Mouse (Mus musculus) limb, embryonic 15.5 days (tissue): ENCODE results near the gene Rnf217. TPM values are rescaled to one million over a fixed set of nuclear protein-coding genes. Genes with fewer than 3 reads are reported as not detected.

Source experiments
- ATAC-seq: fragments of 200-750 bp; cut with Nextera tagmentation; 2 replicates; pipeline ENCODE4 v1.8.0; 2017; ENCODE audit warnings: low read depth, moderate TSS enrichment; ENCODE audit not compliant: insufficient number of reproducible peaks, low FRiP score, low TSS enrichment
- H3K27ac ChIP-seq: fragments of 300-500 bp; sonication (generic); 2 replicates; pipeline ENCODE4 v1.5.1; 2015; ENCODE audit warnings: moderate library complexity, mild to moderate bottlenecking, inconsistent platforms
- H3K27me3 ChIP-seq: fragments of 300-500 bp; sonication (generic); 2 replicates; pipeline ENCODE4 v1.6.1; 2015; ENCODE audit warnings: inconsistent platforms
- H3K36me3 ChIP-seq: fragments of 300-500 bp; sonication (generic); 2 replicates; pipeline ENCODE4 v1.6.1; 2015; ENCODE audit warnings: inconsistent platforms
- H3K4me1 ChIP-seq: fragments of 300-500 bp; sonication (generic); 2 replicates; pipeline ENCODE4 v1.6.1; 2015; ENCODE audit warnings: inconsistent platforms
- H3K4me2 ChIP-seq: fragments of 300-500 bp; sonication (generic); 2 replicates; pipeline ENCODE4 v1.6.1; 2015; ENCODE audit warnings: mild to moderate bottlenecking, inconsistent platforms
- H3K4me3 ChIP-seq: fragments of 300-500 bp; sonication (generic); 2 replicates; pipeline ENCODE4 v1.5.1; 2015; ENCODE audit warnings: mild to moderate bottlenecking, inconsistent platforms
- H3K9ac ChIP-seq: fragments of 300-500 bp; sonication (generic); 2 replicates; pipeline ENCODE4 v1.6.1; 2015; ENCODE audit warnings: inconsistent platforms
- H3K9me3 ChIP-seq: fragments of 300-500 bp; sonication (generic); 2 replicates; pipeline ENCODE4 v1.6.1; 2016; ENCODE audit warnings: inconsistent platforms
- WGBS: fragments of 180-500 bp; shearing (Covaris S2); methylation state at CpG from one replicate; pipeline ENCODE4 v1.1.7; 2015; 5-methylcytosine and 5-hydroxymethylcytosine counted together
- polyA plus RNA-seq: library from polyadenylated mRNA; unstranded; fragments of >200 nt; fragmentation: Nextera tagmentation; extraction: Ambion mirVana; gene quantifications from 2 replicates; pipeline ENCODE4 v1.2.1, GENCODE M21; 2015

Rnf217 gene
- polyA plus RNA-seq, 1 experiment from 2014 or later: 1.9 TPM

DNA sequence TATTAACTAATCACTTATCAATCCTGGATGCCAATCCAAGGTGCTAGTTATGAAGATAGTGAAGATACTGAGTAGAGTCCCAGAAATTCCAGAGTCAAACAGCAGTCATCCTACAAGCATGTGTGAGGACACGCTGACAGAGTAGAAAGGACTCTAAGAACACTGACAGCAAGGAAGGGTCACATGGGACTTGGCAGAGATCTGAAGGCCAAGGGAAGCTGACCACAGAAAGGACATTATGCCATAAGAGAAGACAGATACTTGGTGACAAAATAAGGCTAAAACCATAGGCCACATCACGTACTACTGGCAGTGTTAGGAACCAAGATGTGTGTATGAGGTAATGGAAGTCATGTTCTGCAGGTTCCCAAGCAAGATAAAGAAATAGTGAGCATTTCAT is 11.1 kb downstream of the Rnf217 start:
- H3K4me3 ChIP-seq: no peak overlapping the region
- WGBS: 86% methylated on average over 2 of the region's 2 CpGs
- ATAC-seq: no peak

DNA sequence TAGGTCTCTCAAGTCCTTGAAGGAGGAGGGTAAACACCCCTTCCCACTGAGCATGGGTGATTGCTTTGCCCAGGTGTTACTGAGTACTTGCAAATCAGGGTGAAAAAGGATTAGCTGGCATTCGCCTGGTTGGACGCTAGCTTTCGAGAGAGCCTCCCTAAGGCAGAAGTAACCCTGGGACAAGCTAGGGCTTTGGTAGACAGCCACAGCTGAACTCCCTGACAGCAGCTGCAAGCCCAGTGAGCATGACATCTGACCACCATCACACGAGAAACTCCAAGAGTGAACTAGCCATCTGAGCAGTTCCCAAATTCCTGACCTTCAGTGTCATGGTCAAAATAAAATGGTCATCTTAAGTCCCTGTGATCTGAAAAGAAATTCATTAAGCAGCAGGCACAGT is 12.2 kb downstream of the Rnf217 start:
- Histone ChIP-seq H3K27ac (no peak overlapping the region), H3K4me3 (no peak overlapping the region), H3K4me2 (no peak overlapping the region), H3K9ac (no peak overlapping the region), H3K9me3 (no peaks in the 10 kb centered on the region), H3K4me1 (peaks cover 14% of the 10 kb centered on the region; the same call in 1 of the 2 replicates), H3K36me3 (no peaks in the 10 kb centered on the region), H3K27me3 (no peaks in the 10 kb centered on the region)
- WGBS: 57% methylated on average over 4 of the region's 4 CpGs
- ATAC-seq: no peak

More for the DNA sequence above, 11.1 kb downstream of the Rnf217 start:
- no peak overlapping the region for H3K27ac ChIP-seq
- H3K4me2 ChIP-seq: no peak overlapping the region
- H3K4me1 ChIP-seq: peaks cover 5% of the 10 kb centered on the region; the same call in 1 of the 2 replicates
- no peaks in the 10 kb centered on the region for H3K27me3 ChIP-seq
- no peaks in the 10 kb centered on the region for H3K9me3 ChIP-seq
- no peak overlapping the region for H3K9ac ChIP-seq
- no peaks in the 10 kb centered on the region for H3K36me3 ChIP-seq

DNA sequence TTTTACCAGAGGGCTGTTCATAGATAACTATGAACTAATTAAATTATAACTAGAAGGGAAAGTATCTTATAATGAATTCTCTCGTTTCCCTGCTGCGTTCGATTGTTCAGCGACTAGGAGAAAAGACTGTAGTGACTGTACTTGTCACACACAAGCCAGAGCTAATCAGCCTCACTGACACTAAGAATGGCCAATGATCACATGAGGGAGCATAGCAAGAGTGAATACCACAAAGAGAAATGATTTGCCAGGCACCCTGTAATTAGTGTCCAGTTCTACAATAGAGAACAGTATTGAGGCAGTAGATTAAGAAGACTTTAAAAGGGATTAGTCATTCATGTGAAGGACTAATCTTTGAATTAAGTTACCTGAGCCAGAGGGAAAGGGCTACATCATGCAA is 13.7 kb downstream of the Rnf217 start:
- H3K27ac ChIP-seq: no peak overlapping the region
- H3K9me3 ChIP-seq: no peaks in the 10 kb centered on the region
- H3K4me3 ChIP-seq: no peak overlapping the region
- no peaks in the 10 kb centered on the region for H3K36me3 ChIP-seq
- H3K4me1 ChIP-seq: peaks cover 14% of the 10 kb centered on the region; the same call in 1 of the 2 replicates
- no peak for ATAC-seq
- no peak overlapping the region for H3K4me2 ChIP-seq
- H3K27me3 ChIP-seq: no peaks in the 10 kb centered on the region
- WGBS: 91% methylated on average over 4 of the region's 4 CpGs
- no peak overlapping the region for H3K9ac ChIP-seq

DNA sequence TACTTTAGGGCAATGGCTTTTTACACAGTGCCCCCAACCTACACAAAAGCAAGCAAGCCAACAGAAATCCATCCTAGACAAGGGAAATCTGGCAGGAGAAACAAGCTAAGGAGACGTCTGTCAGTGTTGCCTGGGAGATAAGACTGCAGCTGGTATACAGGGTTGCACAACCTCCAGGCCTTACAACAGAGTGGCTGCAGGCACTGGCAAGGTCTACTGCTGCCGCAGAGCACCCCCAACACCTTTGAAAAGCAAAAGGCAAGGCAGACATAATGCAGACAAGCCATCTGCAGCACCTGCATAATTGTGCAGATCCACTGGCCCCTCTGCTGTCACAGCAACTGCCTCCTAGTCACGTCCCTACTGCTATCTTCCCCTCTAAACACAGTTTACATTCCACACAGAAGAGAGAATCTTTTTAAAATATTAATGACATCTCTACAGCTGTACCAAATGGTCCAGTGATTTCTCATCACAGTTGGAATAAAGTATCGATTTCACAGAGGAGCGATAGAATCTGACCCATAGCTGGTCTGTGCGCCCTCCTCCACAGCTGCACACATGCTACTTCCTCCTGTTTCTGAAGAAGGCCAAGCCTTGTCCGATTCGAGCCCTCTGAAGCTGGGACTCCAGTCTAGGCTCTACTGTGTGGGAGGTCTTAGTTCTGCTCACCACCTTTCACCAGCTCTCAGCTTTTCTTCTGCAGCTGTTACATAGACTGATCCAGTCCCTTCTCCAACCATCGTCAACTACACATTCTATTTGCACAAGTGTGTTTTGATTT is 16.1 kb downstream of the Rnf217 start:
- Histone ChIP-seq H3K4me3 (no peak overlapping the region), H3K9me3 (no peaks in the 10 kb centered on the region), H3K27ac (no peak overlapping the region), H3K4me2 (no peak overlapping the region), H3K4me1 (peaks cover 14% of the 10 kb centered on the region; the same call in 1 of the 2 replicates), H3K36me3 (no peaks in the 10 kb centered on the region), H3K27me3 (no peaks in the 10 kb centered on the region), H3K9ac (no peak overlapping the region)
- ATAC-seq: peak; percentile 80
- WGBS: 46% methylated on average over 9 of the region's 9 CpGs

DNA sequence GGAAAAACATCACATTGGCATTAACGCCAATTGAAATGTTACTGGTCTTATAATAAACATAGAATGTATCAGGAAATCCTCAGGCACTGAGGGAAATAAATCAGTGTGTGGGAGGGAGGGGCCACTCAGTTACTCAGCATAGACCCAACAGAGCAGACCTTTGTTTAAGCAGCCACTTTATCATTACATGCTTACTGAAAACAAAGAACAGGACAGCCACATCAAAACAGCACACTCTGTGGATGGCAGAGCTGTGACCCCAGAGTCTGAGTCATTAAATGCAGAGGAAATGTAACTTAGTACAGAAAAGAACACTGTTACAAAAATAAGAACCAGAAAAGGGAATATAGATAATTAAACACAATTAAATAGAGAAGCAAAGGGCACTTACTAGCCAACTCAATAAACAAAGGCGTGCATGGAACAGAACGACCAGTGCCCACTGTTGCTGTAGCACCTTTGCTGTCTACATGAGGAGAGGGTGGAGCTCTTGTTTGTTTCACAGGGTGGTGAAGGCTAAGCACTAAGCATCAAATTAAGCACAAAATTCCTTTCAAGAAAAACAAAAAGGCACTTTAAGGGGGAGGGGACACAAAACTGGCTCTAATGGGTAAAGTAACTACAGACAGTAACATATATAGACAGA is 16.8 kb downstream of the Rnf217 start:
- no peak overlapping the region for H3K27ac ChIP-seq
- WGBS: 50% methylated on average over 3 of the region's 3 CpGs

DNA sequence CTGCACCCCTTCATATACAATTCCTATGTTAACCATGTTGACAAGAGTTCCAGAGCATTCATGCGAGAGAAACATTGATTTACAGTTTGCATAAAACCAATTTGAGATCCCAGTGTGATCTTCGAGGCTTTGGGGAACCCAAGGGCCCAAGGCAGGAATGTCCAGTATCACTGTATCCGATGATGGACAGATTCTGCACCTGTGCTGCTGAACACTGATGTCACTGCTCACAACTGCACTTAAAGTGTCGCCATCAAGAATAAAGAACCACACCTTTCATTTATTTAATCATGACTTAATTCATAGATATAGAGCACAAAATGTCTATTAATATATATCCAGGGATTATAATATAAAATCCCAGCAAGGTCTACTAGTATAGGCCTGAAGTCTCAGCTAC is 28.3 kb downstream of the Rnf217 start:
- Histone ChIP-seq H3K9me3 (no peaks in the 10 kb centered on the region), H3K4me3 (no peak overlapping the region), H3K27ac (no peak overlapping the region), H3K36me3 (no peaks in the 10 kb centered on the region), H3K4me1 (no peaks in the 10 kb centered on the region), H3K9ac (no peak overlapping the region), H3K27me3 (no peaks in the 10 kb centered on the region), H3K4me2 (no peak overlapping the region)
- WGBS: 88% methylated on average over 4 of the region's 4 CpGs
- no peak for ATAC-seq

More for the DNA sequence above, 16.8 kb downstream of the Rnf217 start:
- H3K4me3 ChIP-seq: no peak overlapping the region
- ATAC-seq: no peak
- no peaks in the 10 kb centered on the region for H3K9me3 ChIP-seq
- no peaks in the 10 kb centered on the region for H3K36me3 ChIP-seq
- no peak overlapping the region for H3K4me2 ChIP-seq
- no peak overlapping the region for H3K9ac ChIP-seq
- peaks cover 14% of the 10 kb centered on the region; the same call in 1 of the 2 replicates for H3K4me1 ChIP-seq
- H3K27me3 ChIP-seq: no peaks in the 10 kb centered on the region

DNA sequence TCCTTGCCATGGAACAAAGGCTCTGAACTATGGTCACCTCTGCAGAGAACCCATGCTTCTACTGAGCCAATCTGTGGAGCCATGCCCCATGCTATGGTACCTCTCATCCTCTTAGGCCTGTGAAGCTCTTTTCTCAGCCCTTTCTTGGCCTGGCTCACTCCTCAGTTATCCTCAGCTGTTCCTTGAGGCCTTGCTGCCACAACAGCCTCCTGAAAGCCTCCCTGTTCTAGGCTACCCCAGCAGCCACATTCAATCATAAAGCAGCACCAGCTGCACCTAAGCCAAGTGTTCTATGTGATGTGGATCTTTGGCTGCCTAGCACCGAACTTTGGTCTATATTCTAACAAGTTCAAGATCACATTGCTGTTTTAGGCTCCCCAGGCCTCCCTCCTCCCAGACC is 28.9 kb downstream of the Rnf217 start:
- Histone ChIP-seq H3K4me1 (no peaks in the 10 kb centered on the region), H3K27me3 (no peaks in the 10 kb centered on the region), H3K4me2 (no peak overlapping the region), H3K27ac (no peak overlapping the region), H3K36me3 (no peaks in the 10 kb centered on the region), H3K4me3 (no peak overlapping the region), H3K9ac (no peak overlapping the region), H3K9me3 (no peaks in the 10 kb centered on the region)
- 84% methylated on average over 1 of the region's 1 CpGs for WGBS
- no peak for ATAC-seq

DNA sequence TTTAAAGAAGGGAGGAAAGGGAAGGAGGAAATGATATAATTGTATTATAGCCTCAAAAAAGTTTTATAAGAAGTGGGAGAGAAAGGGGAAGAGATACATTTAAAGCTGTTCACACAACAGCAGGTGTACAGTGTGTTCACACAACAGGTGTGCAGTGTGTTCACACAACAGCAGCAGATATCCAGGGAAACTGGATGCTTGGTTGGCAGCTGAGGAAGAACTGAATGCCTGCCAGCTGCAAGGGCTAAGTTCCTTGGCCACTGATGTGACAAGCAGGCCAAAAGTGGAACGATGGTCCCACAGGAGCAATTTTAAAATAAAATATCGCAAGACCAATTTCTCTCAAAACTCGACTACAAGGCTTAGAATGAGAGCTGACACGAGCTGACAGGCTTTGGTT is 35.7 kb downstream of the Rnf217 start:
- H3K4me2 ChIP-seq: no peak overlapping the region
- no peaks in the 10 kb centered on the region for H3K36me3 ChIP-seq
- no peaks in the 10 kb centered on the region for H3K9me3 ChIP-seq
- H3K4me1 ChIP-seq: no peaks in the 10 kb centered on the region
- H3K4me3 ChIP-seq: no peak overlapping the region
- WGBS: 70% methylated on average over 4 of the region's 4 CpGs
- no peaks in the 10 kb centered on the region for H3K27me3 ChIP-seq
- ATAC-seq: no peak
- H3K9ac ChIP-seq: no peak overlapping the region
- H3K27ac ChIP-seq: no peak overlapping the region

DNA sequence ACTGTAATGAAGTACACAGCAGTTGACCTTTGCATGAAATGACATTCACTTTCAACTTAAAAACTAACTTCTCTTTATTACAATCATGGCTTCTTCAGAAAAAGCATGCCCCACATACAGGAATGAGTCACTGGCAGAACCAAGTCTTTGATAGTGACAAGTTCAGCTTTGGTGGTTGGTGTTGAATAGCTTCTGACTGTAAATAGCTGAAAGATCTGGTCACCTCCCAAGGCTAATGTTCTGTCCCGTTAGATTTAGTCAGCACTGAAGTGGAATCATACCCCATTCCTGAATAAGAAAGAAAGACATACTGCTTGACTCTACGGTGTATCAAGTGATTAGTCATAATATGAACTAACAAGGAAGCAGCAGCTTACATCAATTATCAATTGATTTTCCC is 51.7 kb downstream of the Rnf217 start:
- 86% methylated on average over 2 of the region's 2 CpGs for WGBS
- Histone ChIP-seq H3K9me3 (no peaks in the 10 kb centered on the region), H3K27me3 (no peaks in the 10 kb centered on the region), H3K36me3 (no peaks in the 10 kb centered on the region), H3K4me1 (no peaks in the 10 kb centered on the region), H3K27ac (no peak overlapping the region), H3K4me2 (no peak overlapping the region), H3K9ac (no peak overlapping the region), H3K4me3 (no peak overlapping the region)
- ATAC-seq: no peak

DNA sequence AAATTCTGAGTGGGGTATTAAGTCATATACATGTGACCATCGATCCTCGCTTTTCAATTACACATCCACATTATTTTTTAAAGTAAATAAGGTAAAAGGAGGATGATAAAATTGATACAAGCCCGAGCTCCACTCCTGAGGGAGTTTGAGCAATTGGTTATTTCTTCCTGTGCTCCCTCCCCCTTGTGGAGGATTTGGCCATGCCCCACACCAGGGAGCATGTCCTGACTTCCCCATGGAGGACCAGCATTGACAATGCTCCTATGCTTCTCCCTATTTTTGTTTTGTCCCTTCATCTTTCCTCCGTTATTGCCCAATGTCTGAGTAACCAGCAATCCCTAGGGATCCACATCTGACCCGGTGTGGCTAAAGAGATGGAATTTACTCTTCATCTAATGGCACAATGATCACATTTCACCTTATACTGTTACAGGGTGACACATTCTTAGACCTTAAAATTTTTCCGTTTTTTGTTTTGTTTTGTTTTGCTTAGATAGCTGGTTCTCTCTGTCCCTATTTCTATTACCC is 53.5 kb downstream of the Rnf217 start:
- no peaks in the 10 kb centered on the region for H3K27me3 ChIP-seq
- H3K4me3 ChIP-seq: no peak overlapping the region
- 85% methylated on average over 6 of the region's 6 CpGs for WGBS
- H3K9me3 ChIP-seq: no peaks in the 10 kb centered on the region
- ATAC-seq: no peak
- H3K4me1 ChIP-seq: no peaks in the 10 kb centered on the region
- no peaks in the 10 kb centered on the region for H3K36me3 ChIP-seq
- no peak overlapping the region for H3K27ac ChIP-seq
- H3K4me2 ChIP-seq: no peak overlapping the region
- H3K9ac ChIP-seq: no peak overlapping the region

DNA sequence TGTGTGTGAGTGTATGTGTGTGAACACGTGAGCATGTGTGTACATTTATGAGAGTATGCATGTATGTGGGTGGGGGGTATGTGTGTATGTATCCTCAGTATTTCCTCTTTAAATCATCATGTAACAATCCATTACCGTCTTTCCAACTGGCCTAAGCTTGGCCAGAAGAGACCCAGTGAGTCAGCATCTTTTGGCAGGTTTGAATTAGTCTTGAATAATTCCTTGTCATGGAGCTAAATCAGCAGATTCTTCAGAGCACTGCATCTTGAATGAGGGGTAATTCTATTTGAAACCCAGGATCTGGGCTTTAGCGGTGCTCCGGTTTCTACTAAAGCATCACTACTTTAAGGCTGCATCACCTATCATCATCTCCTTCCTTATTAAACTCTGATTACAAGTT is 55.7 kb downstream of the Rnf217 start:
- no peak overlapping the region for H3K4me2 ChIP-seq
- no peaks in the 10 kb centered on the region for H3K9me3 ChIP-seq
- no peak overlapping the region for H3K4me3 ChIP-seq
- WGBS: 87% methylated on average over 4 of the region's 4 CpGs
- no peaks in the 10 kb centered on the region for H3K27me3 ChIP-seq
- no peaks in the 10 kb centered on the region for H3K4me1 ChIP-seq
- H3K9ac ChIP-seq: no peak overlapping the region
- H3K27ac ChIP-seq: no peak overlapping the region
- no peak for ATAC-seq
- no peaks in the 10 kb centered on the region for H3K36me3 ChIP-seq

DNA sequence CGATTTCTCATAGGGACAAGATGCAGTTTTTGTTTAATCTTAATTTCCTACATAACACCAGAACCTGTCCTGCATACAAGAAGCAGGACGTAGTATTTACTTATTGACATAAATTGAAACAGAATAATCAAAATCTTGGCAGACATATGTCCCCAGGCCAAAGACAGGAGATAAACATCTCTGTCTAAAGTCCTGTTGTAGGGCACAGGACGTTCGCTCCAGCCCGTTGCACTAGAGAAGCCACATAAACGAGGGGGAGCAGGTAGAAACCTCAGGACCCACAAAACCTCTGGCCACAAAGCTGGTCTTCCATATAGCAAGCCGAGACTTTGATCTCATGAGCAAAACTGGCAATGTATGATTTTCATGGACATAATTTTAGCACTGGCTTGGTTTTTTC is 57.1 kb downstream of the Rnf217 start:
- no peaks in the 10 kb centered on the region for H3K9me3 ChIP-seq
- H3K4me1 ChIP-seq: no peaks in the 10 kb centered on the region
- no peaks in the 10 kb centered on the region for H3K27me3 ChIP-seq
- H3K36me3 ChIP-seq: no peaks in the 10 kb centered on the region
- no peak overlapping the region for H3K9ac ChIP-seq
- no peak overlapping the region for H3K4me2 ChIP-seq
- no peak for ATAC-seq
- H3K27ac ChIP-seq: no peak overlapping the region
- no peak overlapping the region for H3K4me3 ChIP-seq
- 65% methylated on average over 7 of the region's 7 CpGs for WGBS
